Mouse (Mus musculus) liver, postnatal 0 days (tissue): ENCODE results near the gene Dstn. TPM values are rescaled to one million over a fixed set of nuclear protein-coding genes. Genes with fewer than 3 reads are reported as not detected.

Experiments
- ATAC-seq: fragments of 200-750 bp; cut with Nextera tagmentation; 2 replicates; pipeline ENCODE4 v1.8.0; 2017; ENCODE audit warnings: mild to moderate bottlenecking, moderate library complexity
- DNase-seq: peaks from one replicate; pipeline ENCODE4 v3.0.0-alpha.2; 2016
- H3K27ac ChIP-seq: fragments of 300-500 bp; sonication (generic); 2 replicates; pipeline ENCODE4 v1.5.1; 2014; ENCODE audit warnings: antibody characterized with exemption, moderate library complexity, mild to moderate bottlenecking, low read depth
- H3K27me3 ChIP-seq: fragments of 300-500 bp; sonication (generic); 2 replicates; pipeline ENCODE4 v1.6.1; 2014; ENCODE audit warnings: low read length, control low read depth, mixed read lengths; ENCODE audit not compliant: insufficient read depth
- H3K36me3 ChIP-seq: fragments of 300-500 bp; sonication (generic); replicated peaks from 2 replicates; pipeline ENCODE4 v1.6.1; 2014; ENCODE audit warnings: mild to moderate bottlenecking, control low read depth, low read length, moderate library complexity, mixed read lengths; ENCODE audit not compliant: insufficient read depth
- H3K4me1 ChIP-seq: fragments of 300-500 bp; sonication (generic); 2 replicates; pipeline ENCODE4 v1.6.1; 2014; ENCODE audit warnings: antibody characterized with exemption, mild to moderate bottlenecking, control low read depth; ENCODE audit not compliant: insufficient read depth
- H3K4me2 ChIP-seq: fragments of 300-500 bp; sonication (generic); 2 replicates; pipeline ENCODE4 v1.6.1; 2014; ENCODE audit warnings: low read depth, mild to moderate bottlenecking, low read length, moderate library complexity, mixed read lengths
- H3K4me3 ChIP-seq: fragments of 300-500 bp; sonication (generic); 2 replicates; pipeline ENCODE4 v1.5.1; 2014; ENCODE audit warnings: low read depth, low read length
- H3K9ac ChIP-seq: fragments of 300-500 bp; sonication (generic); replicated peaks from 2 replicates; pipeline ENCODE4 v1.6.1; 2014; ENCODE audit warnings: mild to moderate bottlenecking, moderate library complexity
- H3K9me3 ChIP-seq: fragments of 300-500 bp; sonication (generic); 2 replicates; pipeline ENCODE4 v1.6.1; 2016; ENCODE audit warnings: mild to moderate bottlenecking, control low read depth, low read length, mixed read lengths
- CTCF ChIP-seq: sonication (generic); IDR thresholded peaks from 2 replicates; pipeline ENCODE4 v1.5.1; 2016; ENCODE audit warnings: antibody characterized with exemption, low read depth
- EP300 ChIP-seq: IDR thresholded peaks from 2 replicates; pipeline ENCODE4 v1.6.1; 2016; ENCODE audit warnings: antibody characterized with exemption, low read depth, mild to moderate bottlenecking
- WGBS: fragments of 180-500 bp; shearing (Covaris S2); extraction: QIAGEN DNeasy Blood & Tissue Kit; methylation state at CpG from one replicate; pipeline ENCODE4 v1.1.7; 2014; ENCODE audit not compliant: insufficient replicate concordance; 5-methylcytosine and 5-hydroxymethylcytosine counted together
- polyA plus RNA-seq: library from polyadenylated mRNA; unstranded; fragments of >200 nt; fragmentation: Nextera tagmentation; extraction: Ambion mirVana; gene quantifications from 2 replicates; pipeline ENCODE4 v1.2.1, GENCODE M21; 2015

Dstn gene
- polyA plus RNA-seq, 1 experiment from 2014 or later: 155 TPM

DNA sequence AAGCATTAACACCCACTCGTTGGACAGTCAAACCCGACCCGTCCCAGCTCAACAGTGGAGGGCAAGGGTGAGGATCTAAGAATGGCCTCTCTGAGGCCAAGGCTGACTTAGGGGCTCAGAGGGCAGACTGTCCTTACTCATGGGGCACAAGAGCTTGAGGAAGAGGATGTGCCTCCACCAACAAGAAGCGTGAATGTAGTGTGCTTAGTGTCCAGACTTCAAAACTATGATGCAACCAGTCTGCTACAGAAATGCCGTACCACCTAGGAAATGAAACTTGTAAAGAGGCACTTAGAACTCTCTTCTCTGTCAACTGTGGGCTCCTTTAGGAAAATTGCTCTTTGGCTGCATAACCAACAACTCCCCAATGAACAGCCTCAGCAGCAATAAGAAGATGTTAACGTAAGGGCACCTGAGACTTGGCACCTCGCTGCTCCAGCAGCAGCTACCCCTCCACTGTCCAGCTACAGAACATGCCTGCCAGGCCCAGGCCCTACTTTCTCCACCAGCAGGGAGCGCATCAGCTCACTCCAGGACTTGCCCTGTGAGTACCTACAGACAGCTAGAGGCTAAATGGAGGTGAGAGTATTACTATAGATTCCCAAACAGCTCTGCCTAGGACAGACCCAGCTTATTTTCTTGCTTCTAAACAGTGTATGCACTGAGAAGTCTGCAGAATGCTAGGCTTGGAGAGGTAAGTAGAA is 63.5 kb downstream of the Dstn start:
- H3K27ac ChIP-seq: 0 out of 2 replicates have a peak overlapping the region, but pooled peaks have one; percentile 24
- TF ChIP-seq CTCF: peak; percentile 47
- no peak for TF ChIP-seq EP300
- H3K4me1 ChIP-seq: peaks cover 13% of the 10 kb centered on the region
- H3K4me2 ChIP-seq: no peak overlapping the region
- WGBS: 68% methylated on average over 8 of the region's 8 CpGs
- no peak overlapping the region for H3K9ac ChIP-seq
- no peak overlapping the region for H3K4me3 ChIP-seq
- ATAC-seq (0 out of 2 replicates have a peak, but pooled peaks have one; percentile 23), DNase-seq (no peak)
- peaks cover 41% of the 10 kb centered on the region for H3K36me3 ChIP-seq
- H3K27me3 ChIP-seq: no peaks in the 10 kb centered on the region
- no peaks in the 10 kb centered on the region for H3K9me3 ChIP-seq

DNA sequence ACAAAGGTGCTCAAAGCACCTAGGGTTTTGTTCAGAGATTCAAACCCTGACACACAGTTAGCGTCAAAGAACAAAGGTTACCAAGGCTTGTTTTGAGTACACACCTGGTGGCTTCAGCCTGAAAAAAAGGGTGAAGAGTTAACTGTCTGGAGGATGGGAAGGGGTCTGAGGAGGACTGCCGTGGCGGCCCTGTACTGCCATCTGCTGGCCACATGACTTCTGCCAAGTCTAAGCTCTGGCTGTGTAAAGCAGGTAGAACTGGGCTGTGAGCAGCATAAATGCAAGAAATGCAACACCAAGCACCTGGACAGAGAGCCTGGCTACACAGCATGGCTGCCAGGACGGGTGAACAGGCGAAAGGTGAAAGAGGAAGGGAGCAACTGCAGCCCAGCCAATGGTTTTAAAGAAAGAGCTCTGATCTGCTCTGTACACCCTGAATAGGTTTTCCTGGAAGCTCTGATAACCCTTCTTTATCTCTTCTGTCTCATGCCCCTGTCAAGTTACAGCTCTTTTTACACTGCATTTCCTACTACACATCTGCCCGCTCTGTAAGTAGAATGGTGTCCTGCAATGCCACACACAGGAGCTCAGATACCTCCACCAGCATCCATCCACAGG is 65.8 kb downstream of the Dstn start:
- no peak overlapping the region for H3K27ac ChIP-seq
- H3K4me3 ChIP-seq: no peak overlapping the region
- H3K9ac ChIP-seq: no peak overlapping the region
- TF ChIP-seq EP300 (peak; percentile 59), CTCF (peak; percentile 87)
- WGBS: 32% methylated on average over 6 of the region's 6 CpGs
- peaks cover 42% of the 10 kb centered on the region for H3K36me3 ChIP-seq
- ATAC-seq: peak; percentile 61
- no peak overlapping the region for H3K4me2 ChIP-seq
- no peaks in the 10 kb centered on the region for H3K27me3 ChIP-seq
- peak; percentile 78 for DNase-seq
- peaks cover 13% of the 10 kb centered on the region for H3K4me1 ChIP-seq
- H3K9me3 ChIP-seq: no peaks in the 10 kb centered on the region

DNA sequence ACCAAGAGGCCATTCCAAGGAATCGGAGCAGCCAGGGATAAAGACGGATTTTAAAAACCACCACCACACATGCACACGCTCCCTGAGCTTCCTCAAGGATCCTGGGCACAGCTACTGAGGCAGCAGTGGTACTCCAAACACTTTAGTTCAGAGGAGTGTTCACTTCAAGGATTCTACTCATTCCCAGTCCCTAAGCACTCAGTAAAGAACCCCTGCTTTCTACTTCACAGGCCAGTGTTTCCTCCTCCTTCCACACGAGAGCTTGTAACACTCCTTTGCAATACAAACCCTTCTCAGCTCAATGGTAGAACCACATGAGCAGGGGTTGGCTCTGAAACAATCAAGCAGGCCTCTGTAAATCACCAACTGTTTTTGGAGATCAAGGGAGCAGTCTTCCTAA is 67.0 kb downstream of the Dstn start:
- peaks cover 35% of the 10 kb centered on the region for H3K36me3 ChIP-seq
- H3K4me3 ChIP-seq: no peak overlapping the region
- ATAC-seq (no peak), DNase-seq (no peak)
- WGBS: 82% methylated on average over 4 of the region's 4 CpGs
- no peaks in the 10 kb centered on the region for H3K27me3 ChIP-seq
- no peak overlapping the region for H3K4me2 ChIP-seq
- H3K9me3 ChIP-seq: no peaks in the 10 kb centered on the region
- peaks cover 13% of the 10 kb centered on the region for H3K4me1 ChIP-seq
- H3K27ac ChIP-seq: no peak overlapping the region
- no peak overlapping the region for H3K9ac ChIP-seq
- no peak for TF ChIP-seq EP300
- TF ChIP-seq CTCF: no peak

- DNase-seq (no peak), ATAC-seq (no peak)
- Histone ChIP-seq H3K9me3 (no peaks in the 10 kb centered on the region), H3K4me1 (peaks cover 11% of the 10 kb centered on the region), H3K4me3 (no peak overlapping the region), H3K9ac (no peak overlapping the region), H3K27me3 (no peaks in the 10 kb centered on the region), H3K36me3 (peaks cover 35% of the 10 kb centered on the region), H3K4me2 (no peak overlapping the region), H3K27ac (no peak overlapping the region)
- TF ChIP-seq CTCF: no peak
- no peak for TF ChIP-seq EP300
- WGBS: 64% methylated on average over 3 of the region's 3 CpGs
These were observed 67.8 kb downstream of the Dstn start for GRCm38 (mm10) chr2:143982901-143983300.

GRCm38 (mm10) chr2:143983482-143983881 is 68.4 kb downstream of the Dstn start:
- no peak for DNase-seq
- TF ChIP-seq EP300 (no peak), CTCF (no peak)
- no peak for ATAC-seq
- Histone ChIP-seq H3K9me3 (no peaks in the 10 kb centered on the region), H3K27me3 (no peaks in the 10 kb centered on the region), H3K4me2 (no peak overlapping the region), H3K9ac (no peak overlapping the region), H3K27ac (no peak overlapping the region), H3K36me3 (peaks cover 36% of the 10 kb centered on the region), H3K4me3 (no peak overlapping the region), H3K4me1 (peaks cover 8% of the 10 kb centered on the region)
- WGBS: 49% methylated on average over 2 of the region's 2 CpGs

GRCm38 (mm10) chr2:143987485-143987884 is 72.4 kb downstream of the Dstn start:
- Histone ChIP-seq H3K4me3 (no peak overlapping the region), H3K9me3 (no peaks in the 10 kb centered on the region), H3K4me1 (peaks cover 23% of the 10 kb centered on the region), H3K4me2 (no peak overlapping the region), H3K9ac (no peak overlapping the region), H3K27me3 (no peaks in the 10 kb centered on the region), H3K27ac (no peak overlapping the region), H3K36me3 (peaks cover 27% of the 10 kb centered on the region)
- 49% methylated on average over 2 of the region's 2 CpGs for WGBS
- DNase-seq (no peak), ATAC-seq (no peak)
- no peak for TF ChIP-seq CTCF
